ENCODE assay signal across 10 mouse cellular contexts in genomic region chr12:38386991-38387390, GRCm38 (mm10).
DNase-seq lines count a peak whose midpoint lies in the region; ATAC-seq and TF ChIP-seq lines count a peak whose summit lies in the region.
"Had no signal": no experiment of that assay in that cellular context is flagged by ENCODE, and none has a peak within 500 bp of the region (broad histone marks: within the 10 kb centered on the region; RNA-seq: fewer than 3 reads in every experiment).

No protein-coding gene starts in this region.

- no peak for DNase-seq in frontal cortex, postnatal 25 days (ENCODE audit: low spot score in 2 of 2)
- DNase-seq in brain, embryonic 14.5 days (ENCODE audit: low read depth), result peak; percentile 85
- DNase-seq in cerebellum, postnatal 14 days, result peak; percentile 76 to 84
- peak; percentile 12 to 32 for DNase-seq in left cerebral cortex, adult 18-20 months (ENCODE audit: low spot score in 2 of 2)
- no peak for DNase-seq in heart, postnatal 4 days
- DNase-seq in hindbrain, embryonic 10.5 days (ENCODE audit: low spot score), result no peak
- no peak for DNase-seq in heart, postnatal 36 days
- DNase-seq: kidney, adult 11 months; thymus, adult 18-20 months had no signal

- 83% methylated on average over 1 of the region's 1 CpGs for WGBS in hindbrain, embryonic 10.5 days

- no peaks in the 10 kb centered on the region for H3K4me1 ChIP-seq in hindbrain, embryonic 10.5 days (replicated peaks)

- intact Hi-C loops in heart, postnatal 36 days (cut with DNase I), result no loop called here

- TF ChIP-seq POLR2A in brain, embryonic 14.5 days (IDR thresholded peaks at IDR 0.05; ENCODE audit: borderline replicate concordance, extremely low read depth, insufficient read depth, insufficient read length, poor library complexity, severe bottlenecking), result no peak

- ATAC-seq in frontal cortex, adult (ENCODE audit: low TSS enrichment), result peak; percentile 93

- H3K27ac ChIP-seq in hindbrain, embryonic 10.5 days, result no peak overlapping the region

- no peak for TF ChIP-seq CTCF in brain, embryonic 14.5 days (IDR thresholded peaks at IDR 0.05; ENCODE audit: borderline replicate concordance, extremely low read depth, insufficient read depth, insufficient read length)

- no peak overlapping the region for H3K4me3 ChIP-seq in hindbrain, embryonic 10.5 days

- H3K27me3 ChIP-seq in hindbrain, embryonic 10.5 days (ENCODE audit: insufficient read depth, poor library complexity, severe bottlenecking), result no peaks in the 10 kb centered on the region

- no peaks in the 10 kb centered on the region for H3K36me3 ChIP-seq in hindbrain, embryonic 10.5 days

- no peaks in the 10 kb centered on the region for H3K9me3 ChIP-seq in hindbrain, embryonic 10.5 days

Comparison
In these comparisons a context has a peak if more than half of its experiments do, and no peak if none do; other contexts are left out.
1. DNase-seq: peak in brain, embryonic 14.5 days (single experiment), cerebellum, postnatal 14 days (2 of 2) and left cerebral cortex, adult 18-20 months (2 of 2); none in frontal cortex, postnatal 25 days (0 of 2), heart, postnatal 4 days (single experiment), hindbrain, embryonic 10.5 days (single experiment) and heart, postnatal 36 days (0 of 2).